Mouse (Mus musculus) heart, adult 2 months (tissue): ENCODE results near the gene Plb1.

ENCODE experiments used
- CTCF ChIP-seq: fragments of 200-600 bp; IDR thresholded peaks from 2 replicates; pipeline ENCODE4 v1.8.1; 2022; ENCODE audit warnings: antibody characterized with exemption, mild to moderate bottlenecking, moderate library complexity
- EP300 ChIP-seq: fragments of 200-500 bp; IDR thresholded peaks from 2 replicates; pipeline ENCODE4 v1.6.1; 2011; ENCODE audit warnings: low read depth, low read length, control low read depth; ENCODE audit not compliant: insufficient read depth

DNA sequence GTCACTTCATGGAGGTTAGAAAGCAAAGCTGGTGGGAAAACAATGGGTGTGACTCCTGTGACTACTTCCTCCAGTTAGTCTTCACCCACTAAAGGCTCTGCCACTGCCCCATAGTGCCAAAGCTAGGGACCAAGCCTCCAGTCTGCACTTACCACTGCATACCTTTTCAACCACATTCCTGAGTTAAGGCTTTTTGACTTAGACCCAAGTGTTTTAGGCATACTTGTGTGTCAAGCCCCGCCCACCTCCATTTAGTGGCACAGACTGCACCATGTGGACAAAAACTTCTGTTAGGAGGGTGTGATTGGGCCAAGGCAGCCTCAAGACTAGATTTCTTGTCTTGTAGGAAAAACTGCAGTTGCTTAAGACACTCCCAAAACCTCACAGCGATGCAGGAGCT lies 120.8 kb downstream of the Plb1 start:
- TF ChIP-seq EP300, result no peak
- TF ChIP-seq CTCF, result no peak
